Mouse (Mus musculus): ENCODE data around the gene Lag3. TPM values are rescaled to one million over a fixed set of nuclear protein-coding genes. Genes with fewer than 3 reads are reported as not detected.
A peak's percentile ranks its signal among the peaks of the same experiment; 100 is the strongest.

Gene Lag3
- polyA plus RNA-seq, 1 experiment from 2014 or later = 2.1 TPM

DNA sequence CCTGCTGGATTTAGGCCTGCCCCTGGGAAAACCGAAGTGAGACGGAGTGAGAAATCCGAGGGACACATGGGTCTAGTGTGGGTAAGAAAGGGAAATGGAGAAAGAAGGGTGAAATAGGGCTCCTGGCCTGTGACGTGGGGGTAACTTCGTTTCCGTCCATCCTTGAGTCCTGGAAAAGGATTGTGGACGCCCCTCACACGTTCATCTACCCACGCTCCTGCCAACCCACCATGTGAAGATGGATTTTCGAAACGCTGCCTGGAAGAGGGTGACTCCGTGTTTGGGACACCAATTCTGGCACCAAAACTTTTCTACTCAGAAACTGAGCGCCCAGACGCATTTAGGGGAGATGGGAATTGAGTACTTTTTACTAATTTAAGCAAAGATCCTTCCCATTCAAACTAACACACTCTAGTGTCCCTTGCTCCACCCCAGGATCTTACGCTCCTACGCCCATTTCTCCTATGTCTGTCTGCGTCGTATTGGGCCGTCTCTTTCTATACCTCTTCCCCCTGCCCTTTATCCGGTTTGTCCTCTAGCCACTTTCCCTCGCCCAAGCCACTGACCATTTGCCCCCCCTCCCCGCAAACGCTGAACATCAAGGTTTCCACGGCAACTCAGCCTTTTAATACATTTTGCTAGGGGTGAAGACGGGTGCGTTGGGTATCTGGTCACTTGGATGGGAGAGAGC, 53.5 kb downstream of the Lag3 start:
- 17% methylated on average over 26 of the region's 26 CpGs for WGBS
- Histone ChIP-seq H3K9ac (peak overlapping the region; percentile 96), H3K4me2 (replicated peaks) (peak overlapping the region; percentile 83), H3K36me3 (replicated peaks; ENCODE audit: control insufficient read depth, insufficient read depth) (peaks cover 24% of the 10 kb centered on the region), H3K27ac (peak overlapping the region; percentile 98), H3K9me3 (ENCODE audit: control insufficient read depth, low read length) (no peaks in the 10 kb centered on the region), H3K4me3 (replicated peaks; ENCODE audit: low read length) (peak overlapping the region; percentile 71), H3K4me1 (replicated peaks; ENCODE audit: control insufficient read depth, insufficient read depth, low read length) (peaks cover 45% of the 10 kb centered on the region), H3K27me3 (ENCODE audit: control insufficient read depth, insufficient read depth, low read length) (no peaks in the 10 kb centered on the region)
- no peak for ATAC-seq (ENCODE audit: low FRiP score)
- DNase-seq (ENCODE audit: low spot score) = no peak

DNA sequence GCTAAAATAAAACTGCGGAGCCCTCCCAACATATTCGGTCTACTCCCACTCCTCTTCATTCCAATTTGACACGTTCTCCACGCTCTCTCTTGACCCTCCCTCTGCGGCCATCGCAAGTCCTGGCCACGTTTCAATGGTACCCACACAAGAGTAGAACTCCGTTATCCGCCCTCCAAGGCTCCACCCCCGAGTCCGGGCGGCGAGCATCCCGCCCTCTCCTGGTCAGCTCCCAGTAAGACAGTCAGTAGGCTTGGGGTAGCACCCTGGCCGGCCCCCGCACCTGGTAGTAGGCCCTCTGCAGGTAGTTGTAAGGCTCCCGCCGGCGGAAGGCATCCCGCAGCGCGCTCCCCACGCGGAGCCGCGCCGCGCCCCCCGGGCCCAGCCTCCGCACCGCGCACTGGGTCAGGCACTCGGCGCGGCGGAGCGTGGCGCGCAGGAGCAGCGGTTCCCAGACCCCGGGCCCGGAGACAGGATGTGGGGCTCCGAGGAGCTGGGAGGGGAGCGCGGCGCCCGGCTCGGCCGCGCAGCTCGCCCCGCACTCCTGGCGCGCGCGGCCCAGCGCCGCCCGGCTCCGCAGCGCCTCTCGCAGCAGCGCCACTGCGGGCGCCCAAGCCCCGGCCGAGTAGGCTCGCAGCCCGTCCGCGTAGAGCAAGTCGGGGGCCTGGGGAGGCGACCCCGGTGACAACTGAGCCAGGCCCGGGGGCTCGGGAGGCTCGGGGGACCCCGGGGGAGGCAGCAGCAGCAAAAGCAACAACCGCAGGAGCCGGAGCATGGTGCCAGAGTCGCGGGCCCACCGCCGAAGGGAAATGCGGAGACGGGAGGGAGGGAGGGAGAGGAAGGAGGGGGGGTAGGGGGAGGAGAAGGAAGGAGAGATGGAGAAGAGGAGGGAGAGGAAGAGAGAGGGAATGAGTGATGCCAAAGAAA, 54.3 kb downstream of the Lag3 start, which contains the start of gene P3h3:
P3h3 (minus strand) TSS at position 837 of the 924 bp plus-strand sequence.
- ATAC-seq (ENCODE audit: low FRiP score) (peak; percentile 89), DNase-seq (ENCODE audit: low spot score) (peak; percentile 84)
- Histone ChIP-seq H3K36me3 (replicated peaks; ENCODE audit: control insufficient read depth, insufficient read depth) (peaks cover 24% of the 10 kb centered on the region), H3K4me2 (replicated peaks) (peak within 1 kb of the TSS; percentile 83), H3K9ac (peak within 1 kb of the TSS; percentile 96), H3K27me3 (ENCODE audit: control insufficient read depth, insufficient read depth, low read length) (no peaks in the 10 kb centered on the region), H3K4me1 (replicated peaks; ENCODE audit: control insufficient read depth, insufficient read depth, low read length) (peaks cover 42% of the 10 kb centered on the region), H3K9me3 (ENCODE audit: control insufficient read depth, low read length) (no peaks in the 10 kb centered on the region), H3K4me3 (replicated peaks; ENCODE audit: low read length) (peak within 1 kb of the TSS; percentile 71), H3K27ac (peak within 1 kb of the TSS; percentile 98)
- under 1% methylated on average over 57 of the region's 86 CpGs for WGBS

DNA sequence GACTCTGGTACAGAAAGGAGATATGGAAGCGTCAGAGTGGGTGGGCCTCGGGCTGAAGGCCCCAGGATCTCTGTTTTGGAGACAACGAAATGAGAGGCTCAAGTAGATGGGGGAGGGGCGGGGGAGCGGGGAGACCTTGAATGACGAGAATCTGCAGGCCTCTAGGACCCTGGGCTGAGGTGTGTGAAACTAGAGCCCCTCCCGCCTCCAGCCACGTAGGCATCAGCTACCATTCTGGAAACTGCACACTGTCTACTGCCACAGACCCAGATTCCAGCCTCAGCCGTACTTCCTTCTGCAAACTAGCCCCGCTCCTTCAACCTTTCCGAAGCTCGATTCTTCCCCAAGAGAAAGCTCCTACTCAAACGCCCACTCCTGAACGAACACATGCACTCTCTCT, 55.2 kb downstream of the Lag3 start:
- ATAC-seq (ENCODE audit: low FRiP score) = peak; percentile 75

DNA sequence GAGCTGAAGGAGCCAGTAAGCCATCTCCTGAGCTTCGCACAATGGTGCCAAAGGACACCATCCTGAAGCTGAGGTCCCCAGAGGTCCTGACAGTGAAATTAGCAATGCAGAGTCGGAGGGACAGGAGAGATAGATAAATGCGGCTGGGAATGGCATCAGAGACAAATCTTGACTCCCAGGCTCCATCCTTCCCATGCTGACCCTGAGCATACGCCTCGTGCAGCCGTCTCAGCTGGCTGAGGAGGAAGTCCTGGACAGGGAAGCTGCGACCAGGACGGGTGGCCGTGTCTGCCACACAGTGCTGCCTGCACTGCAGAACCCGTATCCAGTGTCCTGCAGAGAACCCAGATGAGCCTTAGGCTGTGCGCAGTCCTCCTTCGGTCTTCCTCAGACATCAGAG, 56.9 kb downstream of the Lag3 start:
- H3K4me2 ChIP-seq (replicated peaks) = no peak overlapping the region
- no peak for ATAC-seq (ENCODE audit: low FRiP score)
- H3K4me1 ChIP-seq (replicated peaks; ENCODE audit: control insufficient read depth, insufficient read depth, low read length) = peaks cover 19% of the 10 kb centered on the region
- H3K4me3 ChIP-seq (replicated peaks; ENCODE audit: low read length) = no peak overlapping the region
- no peaks in the 10 kb centered on the region for H3K9me3 ChIP-seq (ENCODE audit: control insufficient read depth, low read length)
- 73% methylated on average over 12 of the region's 12 CpGs for WGBS
- no peaks in the 10 kb centered on the region for H3K27me3 ChIP-seq (ENCODE audit: control insufficient read depth, insufficient read depth, low read length)
- DNase-seq (ENCODE audit: low spot score) = no peak
- H3K36me3 ChIP-seq (replicated peaks; ENCODE audit: control insufficient read depth, insufficient read depth) = peaks cover 32% of the 10 kb centered on the region
- no peak overlapping the region for H3K27ac ChIP-seq
- no peak overlapping the region for H3K9ac ChIP-seq

More for the DNA sequence above, 55.2 kb downstream of the Lag3 start:
- Histone ChIP-seq H3K27ac (peak overlapping the region; percentile 98), H3K9ac (peak overlapping the region; percentile 96), H3K36me3 (replicated peaks; ENCODE audit: control insufficient read depth, insufficient read depth) (peaks cover 29% of the 10 kb centered on the region), H3K27me3 (ENCODE audit: control insufficient read depth, insufficient read depth, low read length) (no peaks in the 10 kb centered on the region), H3K4me3 (replicated peaks; ENCODE audit: low read length) (peak overlapping the region; percentile 71), H3K4me2 (replicated peaks) (peak overlapping the region; percentile 83), H3K9me3 (ENCODE audit: control insufficient read depth, low read length) (no peaks in the 10 kb centered on the region), H3K4me1 (replicated peaks; ENCODE audit: control insufficient read depth, insufficient read depth, low read length) (peaks cover 34% of the 10 kb centered on the region)
- 6% methylated on average over 14 of the region's 14 CpGs for WGBS
- DNase-seq (ENCODE audit: low spot score) = peak; percentile 78

Other genes starting within 250 kb of the Lag3 start
- gene Lpcat3, start 248.7 kb downstream of the Lag3 start, polyA plus RNA-seq (2014; fragmentation: Nextera tagmentation; extraction: Ambion mirVana) = 42.4 and 42.9 TPM in 2 replicates
- 91.4 and 94.1 TPM in 2 replicates for gene Emg1, start 199.5 kb downstream of the Lag3 start, polyA plus RNA-seq (2014; fragmentation: Nextera tagmentation; extraction: Ambion mirVana)
- 241 and 242 TPM in 2 replicates for gene Phb2, start 199.4 kb downstream of the Lag3 start, polyA plus RNA-seq (2014; fragmentation: Nextera tagmentation; extraction: Ambion mirVana)
- 3.5 and 4.3 TPM in 2 replicates for gene Ptpn6, start 173.0 kb downstream of the Lag3 start, polyA plus RNA-seq (2014; fragmentation: Nextera tagmentation; extraction: Ambion mirVana)
- gene Grcc10, start 170.3 kb downstream of the Lag3 start, polyA plus RNA-seq (2014; fragmentation: Nextera tagmentation; extraction: Ambion mirVana) = 616 and 701 TPM in 2 replicates
- gene Gm45234, start 155.7 kb downstream of the Lag3 start, polyA plus RNA-seq (2014; fragmentation: Nextera tagmentation; extraction: Ambion mirVana) = not detected in 2 replicates
- 25.9 and 26.0 TPM in 2 replicates for gene Atn1, start 155.2 kb downstream of the Lag3 start, polyA plus RNA-seq (2014; fragmentation: Nextera tagmentation; extraction: Ambion mirVana)
- 142 and 174 TPM in 2 replicates for gene Eno2, start 142.0 kb downstream of the Lag3 start, polyA plus RNA-seq (2014; fragmentation: Nextera tagmentation; extraction: Ambion mirVana)
- 3.7 and 6.4 TPM in 2 replicates for gene Lrrc23, start 132.0 kb downstream of the Lag3 start, polyA plus RNA-seq (2014; fragmentation: Nextera tagmentation; extraction: Ambion mirVana)
- 5.2 and 6.6 TPM in 2 replicates for gene Spsb2, start 103.0 kb downstream of the Lag3 start, polyA plus RNA-seq (2014; fragmentation: Nextera tagmentation; extraction: Ambion mirVana)
- 413 and 474 TPM in 2 replicates for gene Tpi1, start 97.4 kb downstream of the Lag3 start, polyA plus RNA-seq (2014; fragmentation: Nextera tagmentation; extraction: Ambion mirVana)
- gene Usp5, start 82.2 kb downstream of the Lag3 start, polyA plus RNA-seq (2014; fragmentation: Nextera tagmentation; extraction: Ambion mirVana) = 180 and 182 TPM in 2 replicates
- gene Cdca3, start 82.2 kb downstream of the Lag3 start, polyA plus RNA-seq (2014; fragmentation: Nextera tagmentation; extraction: Ambion mirVana) = 29.3 and 36.2 TPM in 2 replicates
- 0.21 and 1.2 TPM in 2 replicates for gene Gnb3, start 71.4 kb downstream of the Lag3 start, polyA plus RNA-seq (2014; fragmentation: Nextera tagmentation; extraction: Ambion mirVana)
- gene P3h3, start 54.0 kb downstream of the Lag3 start, polyA plus RNA-seq (2014; fragmentation: Nextera tagmentation; extraction: Ambion mirVana) = 13.3 and 17.6 TPM in 2 replicates
- gene Gpr162, start 47.7 kb downstream of the Lag3 start, polyA plus RNA-seq (2014; fragmentation: Nextera tagmentation; extraction: Ambion mirVana) = 16.6 and 17.6 TPM in 2 replicates
- gene Cd4, start 23.5 kb downstream of the Lag3 start, polyA plus RNA-seq (2014; fragmentation: Nextera tagmentation; extraction: Ambion mirVana) = 0.27 and 0.35 TPM in 2 replicates
- gene Ptms, start 8.4 kb upstream of the Lag3 start, polyA plus RNA-seq (2014; fragmentation: Nextera tagmentation; extraction: Ambion mirVana) = 674 and 707 TPM in 2 replicates
- gene Mlf2, start 19.7 kb upstream of the Lag3 start, polyA plus RNA-seq (2014; fragmentation: Nextera tagmentation; extraction: Ambion mirVana) = 577 and 614 TPM in 2 replicates
- 92.4 and 93.1 TPM in 2 replicates for gene Cops7a, start 53.8 kb upstream of the Lag3 start, polyA plus RNA-seq (2014; fragmentation: Nextera tagmentation; extraction: Ambion mirVana)
- 47.8 and 53.8 TPM in 2 replicates for gene Pianp, start 85.0 kb upstream of the Lag3 start, polyA plus RNA-seq (2014; fragmentation: Nextera tagmentation; extraction: Ambion mirVana)
- gene Zfp384, start 97.4 kb upstream of the Lag3 start, polyA plus RNA-seq (2014; fragmentation: Nextera tagmentation; extraction: Ambion mirVana) = 12.0 and 14.6 TPM in 2 replicates
- 112 and 113 TPM in 2 replicates for gene Ing4, start 128.1 kb upstream of the Lag3 start, polyA plus RNA-seq (2014; fragmentation: Nextera tagmentation; extraction: Ambion mirVana)
- 17.1 and 18.7 TPM in 2 replicates for gene Acrbp, start 138.0 kb upstream of the Lag3 start, polyA plus RNA-seq (2014; fragmentation: Nextera tagmentation; extraction: Ambion mirVana)
- gene Lpar5, start 156.2 kb upstream of the Lag3 start, polyA plus RNA-seq (2014; fragmentation: Nextera tagmentation; extraction: Ambion mirVana) = 0.50 and 0.51 TPM in 2 replicates
- gene Chd4, start 184.3 kb upstream of the Lag3 start, polyA plus RNA-seq (2014; fragmentation: Nextera tagmentation; extraction: Ambion mirVana) = 68.5 and 78.0 TPM in 2 replicates
- 40.3 and 48.4 TPM in 2 replicates for gene Nop2, start 220.2 kb upstream of the Lag3 start, polyA plus RNA-seq (2014; fragmentation: Nextera tagmentation; extraction: Ambion mirVana)
- 18.2 and 19.0 TPM in 2 replicates for gene Iffo1, start 233.5 kb upstream of the Lag3 start, polyA plus RNA-seq (2014; fragmentation: Nextera tagmentation; extraction: Ambion mirVana)